Mouse (Mus musculus) right cerebral cortex, postnatal 4 days (tissue): ENCODE measurements around the gene AA986860.

Source experiments
- DNase-seq: peaks from one replicate; pipeline ENCODE4 v3.0.0-alpha.2; 2022

AA986860 gene

GRCm38 (mm10) chr1:130737411-130737881, 5.7 kb downstream of the AA986860 start:
- no peak for DNase-seq

- DNase-seq = no peak
Measured at GRCm38 (mm10) chr1:130737916-130738315, 6.1 kb downstream of the AA986860 start.

GRCm38 (mm10) chr1:130738551-130739106, 6.9 kb downstream of the AA986860 start:
- DNase-seq = no peak

GRCm38 (mm10) chr1:130739636-130740035, 7.9 kb downstream of the AA986860 start:
- DNase-seq = no peak

GRCm38 (mm10) chr1:130740227-130740648, 8.5 kb downstream of the AA986860 start:
- peak; percentile 29 for DNase-seq

GRCm38 (mm10) chr1:130740781-130741720, 9.3 kb downstream of the AA986860 start:
- DNase-seq = peak; percentile 19

GRCm38 (mm10) chr1:130742201-130742600, 10.4 kb downstream of the AA986860 start:
- DNase-seq = no peak

GRCm38 (mm10) chr1:130743775-130744174, 12.0 kb downstream of the AA986860 start:
- DNase-seq = no peak

- no peak for DNase-seq
Measured at GRCm38 (mm10) chr1:130744217-130744616, 12.4 kb downstream of the AA986860 start.

GRCm38 (mm10) chr1:130744961-130745360, 13.2 kb downstream of the AA986860 start:
- DNase-seq = no peak

- DNase-seq = no peak
Measured at GRCm38 (mm10) chr1:130745591-130745990, 13.8 kb downstream of the AA986860 start.

GRCm38 (mm10) chr1:130746819-130747218, 15.0 kb downstream of the AA986860 start:
- DNase-seq = no peak

- no peak for DNase-seq
Measured at GRCm38 (mm10) chr1:130759689-130760088, 27.9 kb downstream of the AA986860 start.

- no peak for DNase-seq
Measured at GRCm38 (mm10) chr1:130761597-130761996, 29.8 kb downstream of the AA986860 start.

GRCm38 (mm10) chr1:130762045-130762760, 30.4 kb downstream of the AA986860 start:
- no peak for DNase-seq

GRCm38 (mm10) chr1:130764027-130764461, 32.3 kb downstream of the AA986860 start:
- DNase-seq = no peak

GRCm38 (mm10) chr1:130767066-130767465, 35.3 kb downstream of the AA986860 start:
- peak; percentile 16 for DNase-seq

GRCm38 (mm10) chr1:130769925-130770324, 38.1 kb downstream of the AA986860 start:
- DNase-seq = no peak

GRCm38 (mm10) chr1:130770487-130770886, 38.7 kb downstream of the AA986860 start:
- DNase-seq = no peak

GRCm38 (mm10) chr1:130770981-130771494, 39.3 kb downstream of the AA986860 start:
- no peak for DNase-seq

GRCm38 (mm10) chr1:130775234-130775633, 43.5 kb downstream of the AA986860 start:
- DNase-seq = no peak

- DNase-seq = no peak
Measured at GRCm38 (mm10) chr1:130775691-130776331, 44.0 kb downstream of the AA986860 start.
